Mouse (Mus musculus): Measurements from ENCODE around the gene Mgst1. TPM values are rescaled to one million over a fixed set of nuclear protein-coding genes. Genes with fewer than 3 reads are reported as not detected.
A peak's percentile ranks its signal among the peaks of the same experiment; 100 is the strongest.

The Mgst1 gene
- polyA plus RNA-seq, 1 experiment from 2014 or later, result 112 TPM

GRCm38 (mm10) chr6:138142604-138143003 is 2.5 kb downstream of the Mgst1 start:
- Histone ChIP-seq H3K27me3 (no peaks in the 10 kb centered on the region), H3K9me3 (no peaks in the 10 kb centered on the region), H3K9ac (no peak overlapping the region), H3K27ac (replicated peaks) (no peak overlapping the region), H3K4me3 (no peak overlapping the region), H3K4me1 (replicated peaks) (peaks cover 28% of the 10 kb centered on the region; the same call in 1 of the 2 replicates), H3K4me2 (peak overlapping the region; percentile 69; the same call in 1 of the 2 replicates), H3K36me3 (no peaks in the 10 kb centered on the region)
- ATAC-seq (ENCODE audit: low read depth), result no peak
- WGBS, result 95% methylated on average over 7 of the region's 7 CpGs

GRCm38 (mm10) chr6:138143450-138143849 is 3.3 kb downstream of the Mgst1 start:
- ATAC-seq (ENCODE audit: low read depth), result no peak
- 97% methylated on average over 3 of the region's 3 CpGs for whole genome bisulfite sequencing
- no peaks in the 10 kb centered on the region for H3K36me3 ChIP-seq
- H3K4me2 ChIP-seq, result no peak overlapping the region
- no peaks in the 10 kb centered on the region for H3K27me3 ChIP-seq
- H3K9ac ChIP-seq, result no peak overlapping the region
- H3K4me1 ChIP-seq (replicated peaks), result peaks cover 28% of the 10 kb centered on the region; the same call in 1 of the 2 replicates
- H3K9me3 ChIP-seq, result no peaks in the 10 kb centered on the region
- no peak overlapping the region for H3K4me3 ChIP-seq
- no peak overlapping the region for H3K27ac ChIP-seq (replicated peaks)

- Histone ChIP-seq H3K4me1 (replicated peaks) (no peaks in the 10 kb centered on the region), H3K9ac (no peak overlapping the region), H3K9me3 (no peaks in the 10 kb centered on the region), H3K27me3 (no peaks in the 10 kb centered on the region), H3K4me2 (no peak overlapping the region), H3K36me3 (peaks cover 13% of the 10 kb centered on the region; the same call in 1 of the 2 replicates), H3K27ac (replicated peaks) (no peak overlapping the region), H3K4me3 (no peak overlapping the region)
- no peak for ATAC-seq (ENCODE audit: low read depth)
- 30% methylated on average over 5 of the region's 5 CpGs for WGBS
Measured at GRCm38 (mm10) chr6:138153111-138153510, 13.0 kb downstream of the Mgst1 start.

GRCm38 (mm10) chr6:138163920-138164319 is 23.8 kb downstream of the Mgst1 start:
- WGBS, result 81% methylated on average over 7 of the region's 7 CpGs
- Histone ChIP-seq H3K9me3 (no peaks in the 10 kb centered on the region), H3K4me3 (no peak overlapping the region), H3K27me3 (no peaks in the 10 kb centered on the region), H3K4me1 (replicated peaks) (no peaks in the 10 kb centered on the region), H3K27ac (replicated peaks) (no peak overlapping the region), H3K4me2 (no peak overlapping the region), H3K9ac (no peak overlapping the region), H3K36me3 (no peaks in the 10 kb centered on the region)
- no peak for ATAC-seq (ENCODE audit: low read depth)

DNA sequence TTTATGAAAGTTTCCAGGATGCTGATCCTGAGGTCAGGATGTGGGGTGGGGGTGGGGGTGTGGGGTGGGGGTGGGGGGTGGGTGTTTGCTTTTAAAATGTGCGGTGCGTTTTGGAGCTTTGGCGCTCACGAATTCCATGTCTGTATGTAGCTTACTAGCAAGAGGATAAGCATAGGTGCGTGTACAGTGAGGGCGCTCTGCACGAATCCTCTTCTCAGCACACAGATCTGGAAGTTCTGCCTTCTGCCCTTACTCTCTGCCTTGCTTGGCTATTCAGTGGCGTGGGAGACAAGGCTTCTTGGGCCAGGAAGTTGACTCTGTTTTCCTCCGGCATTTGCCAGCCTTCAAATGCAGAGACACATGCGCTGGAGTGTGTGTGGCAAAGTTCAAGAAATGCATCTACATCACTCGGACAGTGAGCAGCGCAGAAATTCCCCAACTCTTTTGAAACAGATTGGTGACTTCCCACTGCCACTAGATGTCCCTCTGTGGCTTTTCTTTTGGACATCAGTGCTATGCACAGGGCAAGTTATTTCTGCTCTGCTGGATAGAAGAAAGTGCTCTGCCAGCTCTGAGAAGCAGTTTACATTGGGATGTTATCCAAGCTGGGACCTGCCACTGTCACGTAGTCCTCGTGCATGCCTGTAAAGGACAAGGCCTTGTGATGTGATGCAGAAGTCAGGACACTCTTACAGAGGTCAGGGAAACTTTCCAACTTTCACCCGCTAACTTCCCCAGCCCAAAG is 31.5 kb downstream of the Mgst1 start:
- Histone ChIP-seq H3K36me3 (no peaks in the 10 kb centered on the region), H3K9me3 (no peaks in the 10 kb centered on the region), H3K9ac (no peak overlapping the region), H3K27me3 (no peaks in the 10 kb centered on the region), H3K4me3 (no peak overlapping the region), H3K27ac (replicated peaks) (no peak overlapping the region), H3K4me1 (replicated peaks) (no peaks in the 10 kb centered on the region), H3K4me2 (no peak overlapping the region)
- WGBS, result 74% methylated on average over 15 of the region's 15 CpGs
- peak; percentile 71; the same call in 1 of the 2 replicates for ATAC-seq (ENCODE audit: low read depth)

Other genes with a start within 250 kb of the Mgst1 start
- 0.17 TPM in 1 of 2 replicates, not detected in the other for gene Slc15a5, start 60.4 kb upstream of the Mgst1 start, polyA plus RNA-seq (2015; fragmentation: Nextera tagmentation; extraction: Ambion mirVana)